Mouse (Mus musculus) thymus, postnatal 0 days (tissue): ENCODE measurements around the gene Mt1. TPM values are rescaled to one million over a fixed set of nuclear protein-coding genes. Genes with fewer than 3 reads are reported as not detected.
"Not testable (repeated sequence)": the region's sequence is repeated elsewhere in the genome, so short reads cannot be mapped to it uniquely, and the experiment has no call there.

Experiments
- DNase-seq: peaks from one replicate; pipeline ENCODE4 v3.0.0-alpha.2; 2015; ENCODE audit warnings: low spot score
- polyA plus RNA-seq: library from polyadenylated mRNA; unstranded; fragments of >200 nt; fragmentation: Nextera tagmentation; extraction: Ambion mirVana; gene quantifications from 2 replicates; pipeline ENCODE4 v1.2.1, GENCODE M21; 2015

Gene Mt1
- polyA plus RNA-seq, result 112 and 124 TPM in 2 replicates

DNA sequence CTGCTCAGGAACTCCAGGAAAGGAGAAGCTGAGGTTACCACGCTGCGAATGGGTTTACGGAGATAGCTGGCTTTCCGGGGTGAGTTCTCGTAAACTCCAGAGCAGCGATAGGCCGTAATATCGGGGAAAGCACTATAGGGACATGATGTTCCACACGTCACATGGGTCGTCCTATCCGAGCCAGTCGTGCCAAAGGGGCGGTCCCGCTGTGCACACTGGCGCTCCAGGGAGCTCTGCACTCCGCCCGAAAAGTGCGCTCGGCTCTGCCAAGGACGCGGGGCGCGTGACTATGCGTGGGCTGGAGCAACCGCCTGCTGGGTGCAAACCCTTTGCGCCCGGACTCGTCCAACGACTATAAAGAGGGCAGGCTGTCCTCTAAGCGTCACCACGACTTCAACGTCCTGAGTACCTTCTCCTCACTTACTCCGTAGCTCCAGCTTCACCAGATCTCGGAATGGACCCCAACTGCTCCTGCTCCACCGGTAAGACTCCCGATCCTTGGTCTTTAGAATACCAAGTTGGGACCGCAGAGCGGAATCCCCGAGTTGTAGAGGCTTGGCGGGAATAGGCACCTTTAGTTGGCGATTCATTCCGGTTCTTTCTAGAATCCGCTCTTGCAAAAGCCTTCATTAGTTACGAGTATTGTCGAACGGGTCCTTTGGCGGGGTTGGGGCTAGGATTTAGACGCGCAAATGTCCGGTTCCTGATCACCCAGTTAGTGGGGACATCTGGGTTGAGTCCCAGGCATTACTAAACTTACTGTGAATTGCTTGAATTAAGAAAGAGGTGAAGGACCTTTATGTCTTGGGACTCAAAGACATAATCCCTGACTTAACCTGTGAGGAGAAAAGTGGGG lies at the start of gene Mt1:
Gene Mt1 (plus strand): TSS at position 226 of the 856 bp plus-strand sequence.
- peak; percentile 62 for DNase-seq

DNA sequence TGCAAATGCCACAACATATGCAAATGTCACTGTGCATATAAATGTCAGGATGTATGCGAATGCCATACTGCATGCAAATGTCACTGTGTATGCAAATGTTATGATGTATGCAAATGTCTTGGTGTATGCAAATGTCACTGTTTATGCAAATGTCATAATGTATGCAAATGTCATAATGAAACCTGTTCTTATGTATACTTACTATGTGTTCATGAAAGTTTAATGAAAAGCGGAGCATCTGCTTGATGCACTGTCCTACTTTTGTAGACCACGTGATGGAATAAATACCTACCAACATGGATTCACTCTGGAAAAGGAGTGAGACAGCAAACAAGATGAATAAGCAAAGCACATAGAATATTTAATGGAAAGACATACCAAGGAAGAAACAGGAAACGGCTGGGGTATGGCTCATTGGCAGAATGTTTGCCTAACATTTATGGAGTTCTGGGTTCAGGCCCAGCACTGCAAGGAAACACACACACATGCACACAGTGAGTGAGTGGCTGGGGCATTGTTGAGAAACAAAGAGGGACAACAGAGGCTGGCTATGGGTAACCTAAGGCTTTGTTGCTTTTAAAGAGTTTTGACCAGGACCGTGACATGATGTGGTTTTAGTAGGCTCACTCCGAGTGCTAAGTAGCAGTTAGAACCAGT lies 49.6 kb upstream of the Mt1 start:
- DNase-seq, result no peak

DNA sequence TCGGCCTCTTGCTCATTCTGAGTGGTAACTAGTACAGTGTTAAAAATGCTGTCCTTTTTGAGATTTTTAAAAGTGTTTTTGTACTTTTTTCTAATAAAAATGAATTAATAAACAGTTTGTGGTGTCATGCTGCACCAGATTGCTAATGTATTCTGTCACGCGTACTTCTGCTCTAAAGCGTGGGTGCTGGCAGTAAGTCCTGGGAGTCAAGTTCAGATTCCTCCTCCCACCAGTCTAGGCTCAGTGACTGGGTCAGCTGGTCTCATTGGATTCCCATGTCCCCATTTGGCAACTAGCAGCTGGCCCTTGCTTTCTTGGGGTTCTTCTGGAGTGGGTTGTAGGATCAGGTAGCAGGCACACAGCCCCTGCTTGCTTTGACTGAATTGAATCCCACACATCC lies 48.8 kb upstream of the Mt1 start:
- DNase-seq, result no peak

DNA sequence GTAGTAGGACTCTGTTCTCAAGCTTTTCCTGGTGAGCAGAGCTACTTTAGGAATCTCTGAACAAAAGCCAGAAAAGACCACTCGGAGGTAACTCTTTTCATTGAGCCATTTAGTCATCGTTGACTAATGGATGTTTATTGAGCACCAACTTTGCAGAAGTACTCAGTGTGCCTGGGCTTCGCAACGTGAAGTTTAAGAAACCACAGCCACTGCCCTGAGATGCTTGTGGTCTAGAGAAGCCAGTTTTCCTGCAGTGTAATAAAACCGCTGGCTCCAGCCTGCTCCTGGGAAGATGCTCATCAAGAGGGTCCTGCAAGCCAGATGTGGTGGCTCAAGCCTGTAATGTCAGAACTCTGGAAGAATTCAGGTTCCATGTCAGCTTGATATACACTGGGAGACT lies 46.8 kb upstream of the Mt1 start:
- DNase-seq, result no peak

DNA sequence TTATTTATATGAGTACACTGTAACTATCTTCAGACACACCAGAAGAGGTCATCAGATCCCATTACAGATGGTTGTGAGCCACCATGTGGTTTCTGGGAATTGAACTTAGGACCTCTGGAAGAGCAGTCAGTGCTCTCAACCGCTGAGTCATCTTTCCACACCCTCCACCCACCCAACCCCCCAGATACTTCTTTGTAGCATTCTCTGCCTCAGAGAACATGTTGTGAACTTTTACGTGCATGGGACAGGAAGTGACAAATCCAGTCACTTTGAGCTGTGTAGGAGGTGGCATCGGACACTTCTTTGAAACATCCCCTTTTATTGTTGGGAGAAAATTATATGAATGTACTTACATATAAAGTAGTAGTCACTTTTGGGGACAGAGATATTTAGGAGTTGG lies 44.3 kb upstream of the Mt1 start:
- not testable (repeated sequence) for DNase-seq

DNA sequence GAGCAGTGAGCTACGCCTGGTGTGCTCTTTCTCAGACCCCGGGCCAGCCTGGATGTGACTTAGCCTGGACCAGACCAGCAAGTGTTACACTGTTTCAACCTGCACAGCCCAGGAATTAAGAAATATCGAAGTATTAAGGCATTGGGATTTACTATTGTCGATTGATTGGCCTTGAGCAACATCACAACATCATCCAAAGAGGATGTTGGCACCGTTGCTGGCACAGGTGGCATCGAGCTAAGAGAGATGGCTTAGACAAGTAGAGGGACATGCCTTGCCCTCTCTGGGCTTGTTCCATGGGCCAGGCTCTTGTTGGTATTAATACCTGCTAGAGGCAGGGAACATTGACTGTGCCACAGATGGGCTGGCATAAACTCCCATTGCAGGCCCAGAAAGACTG lies 43.3 kb upstream of the Mt1 start:
- DNase-seq, result no peak

DNA sequence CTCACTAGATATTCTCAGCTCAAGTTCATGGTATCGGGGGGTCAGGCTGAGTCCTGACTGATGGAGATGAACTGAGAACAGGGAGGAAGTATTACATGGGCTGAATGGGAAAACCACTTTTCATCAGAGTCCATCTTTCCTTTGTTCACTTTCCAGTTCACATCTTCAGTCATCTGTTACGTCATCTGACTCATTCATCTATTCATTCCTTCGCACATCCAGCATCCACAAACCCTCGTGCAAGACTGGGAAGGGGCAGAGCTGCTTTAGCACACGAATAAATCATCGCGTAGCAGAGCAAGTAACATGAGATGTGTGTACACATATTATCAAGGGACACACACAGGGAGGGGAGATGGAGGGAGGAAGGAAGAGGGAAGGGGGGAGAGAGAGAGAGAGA lies 42.7 kb upstream of the Mt1 start:
- DNase-seq, result no peak

DNA sequence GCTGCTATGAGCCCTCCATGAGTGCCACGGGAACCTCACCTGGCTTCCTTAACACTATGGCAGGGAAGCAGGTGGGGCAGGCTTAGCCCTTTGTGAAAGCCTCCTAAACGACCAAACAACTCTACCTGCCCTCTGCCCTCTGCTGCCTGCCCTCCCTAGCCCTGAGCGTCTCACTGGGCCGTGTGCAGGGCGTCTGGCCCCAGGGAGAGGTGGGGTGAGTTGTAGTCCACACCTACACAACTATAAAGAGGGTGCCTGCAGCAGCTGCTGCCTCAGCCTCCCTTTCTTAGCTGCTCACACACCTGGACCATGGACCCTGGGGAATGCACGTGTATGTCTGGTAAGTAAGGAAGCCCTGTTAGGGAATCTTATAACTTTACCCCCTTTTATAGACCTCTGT lies 41.9 kb upstream of the Mt1 start, which contains the start of gene Mt4:
Gene Mt4 (plus strand): TSS at position 265 of the 400 bp plus-strand sequence.
- no peak for DNase-seq

DNA sequence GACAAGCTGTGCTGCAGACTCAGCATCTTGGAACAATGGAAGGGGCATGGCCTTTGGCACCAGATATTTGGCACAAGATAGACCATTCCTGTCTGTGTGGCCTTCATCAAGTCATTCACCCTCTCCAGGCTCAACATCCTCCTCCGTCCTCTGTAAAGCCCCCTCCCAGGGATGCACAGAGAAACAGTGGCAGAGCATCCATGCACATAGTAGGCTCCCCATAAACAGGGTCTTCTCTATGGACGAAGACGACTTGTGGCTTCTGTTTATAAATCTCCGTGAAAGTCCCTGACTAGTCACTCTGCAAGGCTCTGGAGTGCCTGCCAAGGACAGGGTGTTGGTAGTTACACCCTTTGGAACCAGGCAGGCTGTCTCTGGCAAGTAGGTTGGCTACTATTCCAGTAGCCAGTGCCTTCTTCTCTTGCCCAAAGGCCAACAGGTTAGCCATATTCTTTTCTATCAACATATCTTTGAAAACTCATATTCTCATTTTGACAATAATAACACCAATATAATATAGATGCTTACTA lies 38.6 kb upstream of the Mt1 start:
- no peak for DNase-seq

DNA sequence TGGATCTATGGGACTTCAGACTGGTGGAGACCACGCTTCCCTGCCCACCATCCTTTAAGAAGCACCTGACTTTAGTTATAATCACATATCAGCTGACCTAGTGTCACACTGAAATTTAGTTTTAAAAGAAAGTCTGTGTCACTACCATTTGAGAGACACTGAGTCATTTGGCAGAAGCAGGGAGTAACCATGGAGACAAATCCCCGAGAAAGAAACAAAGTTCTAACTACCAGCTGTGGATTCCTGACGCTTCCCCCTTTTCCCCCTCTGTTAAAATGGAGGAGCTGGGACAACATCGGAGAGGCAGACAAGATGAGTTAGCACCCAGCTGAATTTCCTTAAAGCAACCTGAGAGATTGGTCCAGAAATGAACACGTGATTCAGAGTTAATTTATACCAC lies 30.6 kb upstream of the Mt1 start:
- no peak for DNase-seq

DNA sequence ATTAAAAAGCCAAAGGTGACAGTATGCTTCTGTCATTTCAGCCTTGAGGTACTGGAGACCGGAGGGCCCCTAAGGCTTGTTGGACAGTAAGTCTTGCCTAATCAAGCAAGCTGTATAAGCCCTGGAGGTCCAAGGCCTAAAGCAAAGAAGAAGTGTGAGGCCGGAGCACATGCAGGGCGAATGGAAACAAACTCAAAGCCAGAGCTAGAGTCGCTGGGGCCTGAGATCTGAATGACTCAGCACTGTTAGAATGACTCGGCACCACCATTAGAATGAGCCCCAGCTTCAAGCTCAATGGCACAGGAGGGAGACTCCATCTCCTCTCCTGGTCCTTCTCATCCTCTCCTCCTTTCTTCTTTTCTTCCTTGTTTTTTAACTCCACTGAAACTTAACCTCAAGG lies 28.0 kb upstream of the Mt1 start:
- DNase-seq, result no peak

DNA sequence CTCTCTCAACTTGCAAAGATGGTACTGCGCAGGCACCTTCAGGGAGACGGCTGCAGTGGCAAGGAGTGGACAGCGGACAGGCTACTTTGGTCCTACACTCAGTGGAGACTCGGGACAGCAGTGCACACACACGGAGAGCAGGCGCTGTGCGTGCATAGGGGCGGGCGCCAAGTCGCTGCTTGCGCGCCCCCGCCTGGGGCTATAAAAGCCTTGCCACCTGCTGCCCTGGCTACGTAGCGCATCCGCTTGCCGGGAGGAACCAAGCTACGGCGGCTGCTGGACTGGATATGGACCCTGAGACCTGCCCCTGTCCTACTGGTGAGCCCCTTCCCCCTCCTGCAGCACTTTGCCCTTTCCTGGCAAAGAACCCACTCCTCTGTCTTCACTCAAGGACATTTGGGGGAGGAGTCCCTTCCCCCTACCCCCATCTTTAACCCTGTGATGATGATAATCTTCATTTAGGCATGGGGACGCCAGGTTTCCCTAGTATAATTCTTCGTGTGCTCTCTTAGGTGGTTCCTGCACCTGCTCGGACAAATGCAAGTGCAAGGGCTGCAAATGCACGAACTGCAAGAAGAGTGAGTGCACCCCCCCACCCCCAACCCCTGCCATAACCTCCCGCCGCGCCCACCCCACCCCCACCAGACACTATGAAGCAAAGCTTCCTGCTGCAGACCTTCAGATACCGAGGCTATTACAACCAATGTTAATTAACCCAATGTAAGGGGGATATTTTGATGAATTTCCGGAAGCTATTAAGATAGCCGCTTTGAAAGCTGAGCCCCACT lies 26.2 kb upstream of the Mt1 start, which contains the start of gene Mt3:
Gene Mt3 (plus strand): TSS at position 95 of the 788 bp plus-strand sequence.
- peak; percentile 36 for DNase-seq

DNA sequence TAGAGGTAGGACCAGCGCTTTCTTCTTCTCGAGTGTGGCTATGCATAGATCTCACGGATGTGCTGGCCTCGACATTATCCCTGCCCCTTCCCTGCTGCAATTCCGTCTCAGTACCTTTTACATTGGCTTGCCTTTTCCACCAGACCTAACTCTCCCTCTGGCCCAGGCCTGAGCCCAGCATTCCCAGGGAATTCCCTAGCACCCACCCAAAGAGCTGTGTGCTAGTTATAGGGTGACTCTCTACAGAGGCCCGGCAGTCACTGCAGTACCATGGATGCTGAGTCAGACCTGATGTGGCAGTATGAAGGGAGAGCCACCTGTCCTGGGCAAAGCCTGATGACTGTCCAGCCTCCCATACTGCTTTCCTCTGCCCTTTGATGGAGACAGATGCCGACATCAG lies 25.4 kb upstream of the Mt1 start:
- DNase-seq, result no peak

DNA sequence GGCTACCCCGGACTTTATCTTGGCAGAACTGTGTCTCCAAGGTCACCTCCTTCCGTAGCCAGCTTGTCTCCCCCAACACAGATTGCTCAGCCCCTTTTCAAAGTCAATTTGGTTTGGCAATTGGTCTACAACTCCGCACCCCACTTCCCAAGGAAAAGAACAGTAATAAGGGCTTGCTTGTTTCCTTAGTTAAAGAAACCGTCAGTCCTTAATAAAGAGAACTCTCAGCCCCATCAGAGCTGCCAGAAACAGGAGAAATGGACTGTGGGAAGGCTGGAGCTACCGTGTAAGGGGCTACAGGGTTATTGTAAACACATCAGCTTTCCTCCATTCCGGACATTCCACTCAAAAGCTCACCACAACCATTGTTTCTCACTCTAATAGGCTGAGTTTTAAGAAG lies 24.3 kb upstream of the Mt1 start:
- DNase-seq, result no peak

DNA sequence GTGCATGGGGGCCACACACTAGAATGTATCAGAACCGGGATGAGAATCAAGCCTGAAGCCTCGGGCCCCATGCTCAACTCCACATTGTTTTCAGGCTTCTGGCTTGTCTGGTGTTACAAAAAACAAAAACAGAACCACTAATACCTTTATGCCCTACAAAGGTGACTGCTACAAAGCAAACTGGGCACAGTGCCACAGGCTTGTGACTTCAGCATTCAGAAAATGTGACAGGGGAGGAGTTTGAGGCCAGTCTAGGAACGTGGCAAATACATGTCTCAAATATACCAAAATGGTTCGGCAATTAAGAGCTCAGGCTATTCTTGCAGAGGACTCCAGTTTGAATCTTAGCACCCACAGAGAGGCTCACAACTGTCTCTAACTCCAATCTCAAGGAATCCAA lies 22.8 kb upstream of the Mt1 start:
- DNase-seq, result no peak

DNA sequence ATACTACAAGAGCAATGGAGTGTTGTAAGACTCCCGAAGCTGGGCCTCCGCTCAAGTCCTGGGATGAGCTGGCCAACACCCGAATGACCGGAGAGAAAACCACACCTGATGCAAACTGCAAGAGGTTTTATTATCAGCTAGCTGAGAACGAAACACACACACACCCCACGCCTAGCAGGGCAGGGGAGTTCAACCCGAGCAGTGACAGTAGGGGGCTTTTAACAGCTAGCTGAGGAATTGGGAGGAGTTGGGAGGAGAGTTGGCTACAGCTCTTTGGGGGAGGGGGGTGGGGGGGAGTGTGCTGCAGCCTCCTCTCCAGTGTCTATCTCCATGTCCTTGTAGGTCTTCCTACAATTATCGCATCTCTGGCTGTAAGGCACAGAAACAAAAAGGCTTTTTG lies 13.1 kb upstream of the Mt1 start:
- DNase-seq, result not testable (repeated sequence)

DNA sequence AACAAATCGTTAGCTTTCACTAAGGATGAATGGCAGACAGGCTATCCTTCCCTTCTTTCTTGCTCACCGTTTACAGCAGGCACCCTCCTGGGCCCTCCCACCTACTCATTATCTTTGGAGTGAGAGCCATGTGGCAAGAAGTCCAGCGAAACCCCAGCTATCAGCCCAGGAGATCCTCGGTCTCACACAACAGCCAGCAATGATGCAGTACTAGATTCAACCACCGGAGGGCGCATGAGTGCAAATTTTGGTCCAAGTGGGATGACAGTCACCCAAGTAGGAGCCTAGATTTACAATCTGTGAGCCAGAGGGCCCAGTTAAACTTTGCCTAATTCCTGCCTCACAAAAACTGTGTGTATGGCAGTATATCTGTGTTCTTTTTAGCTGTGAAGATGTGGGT lies 11.6 kb upstream of the Mt1 start:
- peak; percentile 78 for DNase-seq

DNA sequence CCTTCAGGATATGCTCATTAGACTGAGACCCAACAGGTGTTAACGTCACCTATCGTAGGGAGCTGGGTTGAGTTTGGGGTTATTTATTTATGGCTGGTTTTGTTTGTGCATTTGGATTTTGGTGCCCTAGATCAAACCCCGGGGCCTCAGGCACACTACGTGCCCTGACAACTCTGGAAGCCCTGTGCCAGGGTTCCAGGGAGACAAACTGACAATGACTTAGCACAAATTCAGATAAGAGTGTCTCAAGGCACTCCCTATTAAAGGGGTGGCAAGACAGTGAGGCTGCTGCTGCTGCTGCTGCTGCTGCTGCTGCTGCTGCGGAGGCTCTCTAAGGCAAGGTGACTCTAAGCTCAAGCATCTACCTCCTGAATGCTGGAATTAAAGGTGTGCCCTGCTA lies 9.3 kb upstream of the Mt1 start:
- no peak for DNase-seq

DNA sequence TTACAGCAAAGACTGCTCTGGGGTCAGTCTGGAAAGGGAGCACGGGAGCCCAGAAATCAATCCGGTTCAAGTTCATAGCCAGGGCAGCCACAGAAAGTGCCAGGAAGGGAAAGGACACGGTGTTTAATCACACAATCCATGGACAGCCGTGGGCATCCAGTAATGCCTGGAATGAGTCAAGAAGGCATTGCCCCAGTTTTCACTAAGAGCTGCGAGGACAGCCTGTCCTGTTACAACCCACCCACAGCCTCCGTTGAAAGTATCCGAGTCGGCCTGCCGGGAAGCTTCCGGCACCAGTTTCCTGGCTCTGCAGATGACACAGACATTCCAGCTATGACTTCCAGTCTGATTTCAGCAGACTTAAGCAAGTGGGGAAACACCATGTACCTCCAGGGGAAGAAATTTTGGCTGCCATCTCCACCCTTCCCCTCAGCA lies 7.5 kb upstream of the Mt1 start:
- DNase-seq, result no peak

DNA sequence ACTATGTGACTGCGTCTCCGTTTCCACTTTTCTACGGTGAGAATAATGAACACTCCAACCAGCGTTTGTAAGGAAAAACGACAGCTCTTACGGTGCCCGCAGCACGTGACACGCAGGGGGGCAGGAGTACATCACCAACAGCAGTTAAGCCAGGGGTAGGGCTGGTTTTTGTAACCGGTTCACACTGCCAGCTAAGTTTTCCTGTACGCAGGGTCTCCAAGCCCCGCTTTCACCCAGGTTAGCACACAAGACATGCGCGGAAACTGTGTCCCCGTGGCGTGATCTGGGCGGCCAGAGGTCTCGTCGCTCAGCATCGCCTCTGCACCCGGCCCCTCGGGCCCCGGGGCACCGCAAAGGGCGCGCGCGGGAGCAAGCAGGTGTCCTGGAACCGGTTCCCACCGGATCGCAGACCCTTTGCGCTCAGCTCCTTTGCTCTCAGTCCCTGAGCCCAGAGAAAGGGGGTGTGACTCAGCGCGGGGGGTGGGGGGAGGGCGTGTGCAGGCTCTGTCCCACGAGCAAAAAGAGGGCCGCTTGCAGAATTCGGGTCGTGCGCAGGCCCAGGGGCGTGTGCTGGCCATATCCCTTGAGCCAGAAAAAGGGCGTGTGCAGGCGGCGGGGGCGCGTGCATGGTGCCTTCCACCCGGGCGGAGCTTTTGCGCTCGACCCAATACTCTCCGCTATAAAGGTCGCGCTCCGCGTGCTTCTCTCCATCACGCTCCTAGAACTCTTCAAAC lies 6.6 kb upstream of the Mt1 start, which contains the start of gene Mt2:
Gene Mt2 (plus strand): TSS at position 590 of the 734 bp plus-strand sequence.
- DNase-seq, result no peak
